Mouse (Mus musculus): ENCODE results near the gene Sypl. TPM values are rescaled to one million over a fixed set of nuclear protein-coding genes. Genes with fewer than 3 reads are reported as not detected.

Sypl gene
- polyA plus RNA-seq, 1 experiment from 2014 or later, result 39.5 TPM

DNA sequence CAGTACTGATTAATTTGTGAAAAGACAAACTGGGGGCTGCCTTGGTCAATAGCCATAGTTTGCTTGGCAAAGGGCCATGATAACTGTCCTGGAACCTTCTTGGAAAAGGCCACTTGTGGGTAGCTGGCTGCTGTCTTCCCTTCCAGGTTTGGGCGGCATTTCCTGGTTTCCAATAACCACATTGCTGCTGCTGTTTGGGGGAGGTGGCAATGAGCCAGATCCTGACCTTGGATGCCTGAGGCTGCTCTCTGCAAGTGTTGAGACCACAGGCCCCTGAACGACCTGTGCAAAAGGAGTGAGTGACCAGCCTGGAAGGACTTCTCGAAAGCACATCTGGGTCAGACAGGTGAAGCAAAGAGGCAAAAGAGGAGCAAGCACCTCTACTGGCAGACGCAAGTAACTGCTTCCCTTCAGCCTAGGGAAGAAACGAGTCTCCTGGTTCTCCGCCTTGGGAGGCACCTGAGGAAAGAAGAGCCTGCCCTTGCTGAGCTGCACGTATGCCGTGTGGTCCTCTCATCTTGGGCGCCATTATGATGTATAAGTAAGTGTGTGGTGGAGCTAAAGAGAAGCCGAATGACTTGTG, 74.5 kb downstream of the Sypl start:
- H3K9me3 ChIP-seq, result no peaks in the 10 kb centered on the region
- ATAC-seq (ENCODE audit: low FRiP score, low read depth), result no peak
- H3K36me3 ChIP-seq, result no peaks in the 10 kb centered on the region
- H3K9ac ChIP-seq, result no peak overlapping the region
- peaks cover 15% of the 10 kb centered on the region for H3K4me1 ChIP-seq (replicated peaks)
- 0 out of 2 replicates have a peak, but pooled peaks cover 3% of the 10 kb centered on the region for H3K27me3 ChIP-seq
- no peak overlapping the region for H3K4me2 ChIP-seq
- H3K27ac ChIP-seq (replicated peaks), result no peak overlapping the region
- H3K4me3 ChIP-seq, result no peak overlapping the region
- 54% methylated on average over 10 of the region's 10 CpGs for WGBS

DNA sequence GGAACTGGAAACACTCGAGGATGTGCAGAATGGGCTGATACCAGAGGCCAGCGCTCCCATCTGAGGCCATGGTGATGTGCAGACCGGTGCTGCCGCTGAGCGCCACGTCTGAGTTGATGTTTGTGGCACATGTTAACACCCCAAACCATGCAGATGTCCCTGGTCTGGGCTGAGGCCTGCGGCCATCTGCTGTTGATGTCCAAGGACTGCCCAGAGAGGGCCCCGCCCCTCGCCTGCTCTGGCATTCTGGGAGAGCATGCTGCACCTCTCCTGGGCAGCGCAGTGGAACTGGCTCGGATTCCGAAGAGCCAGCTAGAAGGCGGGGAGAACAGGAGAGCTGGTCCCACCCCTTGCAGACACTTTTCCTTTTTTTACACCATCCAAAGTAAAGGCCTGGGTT, 75.0 kb downstream of the Sypl start:
- 0 out of 2 replicates have a peak, but pooled peaks cover 3% of the 10 kb centered on the region for H3K27me3 ChIP-seq
- no peak overlapping the region for H3K9ac ChIP-seq
- H3K4me2 ChIP-seq, result no peak overlapping the region
- no peak overlapping the region for H3K27ac ChIP-seq (replicated peaks)
- 54% methylated on average over 13 of the region's 13 CpGs for WGBS
- H3K36me3 ChIP-seq, result no peaks in the 10 kb centered on the region
- no peak for ATAC-seq (ENCODE audit: low FRiP score, low read depth)
- H3K4me3 ChIP-seq, result no peak overlapping the region
- peaks cover 15% of the 10 kb centered on the region for H3K4me1 ChIP-seq (replicated peaks)
- H3K9me3 ChIP-seq, result no peaks in the 10 kb centered on the region

Other genes starting within 250 kb of the Sypl start
- 31.0 and 31.1 TPM in 2 replicates for gene Nampt, start 134.3 kb upstream of the Sypl start, polyA plus RNA-seq (2015; fragmentation: Nextera tagmentation; extraction: Ambion mirVana)
- gene Cdhr3, start 139.0 kb downstream of the Sypl start, polyA plus RNA-seq (2015; fragmentation: Nextera tagmentation; extraction: Ambion mirVana), result 0.16 and 0.19 TPM in 2 replicates
- 19.3 and 23.6 TPM in 2 replicates for gene Atxn7l1, start 193.8 kb downstream of the Sypl start, polyA plus RNA-seq (2015; fragmentation: Nextera tagmentation; extraction: Ambion mirVana)

Measured in hindbrain, embryonic 15.5 days (tissue).